Mouse (Mus musculus): ENCODE results near the gene Cxcl15.

The Cxcl15 gene

DNA sequence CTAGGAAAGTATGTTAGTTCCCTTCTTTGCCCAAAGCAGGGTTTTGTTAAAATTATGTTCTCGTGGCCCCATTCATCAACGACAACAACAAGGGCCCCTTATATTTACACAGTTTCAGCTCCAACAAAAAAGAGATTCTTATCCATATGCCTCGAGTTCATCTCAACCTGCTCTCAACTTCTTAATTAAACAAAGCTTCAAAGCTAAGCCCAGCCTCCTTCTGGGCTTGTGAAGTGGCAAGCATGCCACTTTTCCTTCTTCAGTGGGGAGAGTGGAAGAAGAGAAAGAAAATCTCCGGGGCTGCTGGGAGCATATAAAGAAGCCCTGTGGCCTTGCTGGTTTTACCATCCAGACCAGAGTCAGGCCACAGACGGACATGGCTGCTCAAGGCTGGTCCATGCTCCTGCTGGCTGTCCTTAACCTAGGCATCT lies at the start of gene Cxcl15:
Gene Cxcl15 (plus strand): TSS at position 340 of the 431 bp plus-strand sequence.
- no peak for DNase-seq (ENCODE audit: low read depth, low spot score)

DNA sequence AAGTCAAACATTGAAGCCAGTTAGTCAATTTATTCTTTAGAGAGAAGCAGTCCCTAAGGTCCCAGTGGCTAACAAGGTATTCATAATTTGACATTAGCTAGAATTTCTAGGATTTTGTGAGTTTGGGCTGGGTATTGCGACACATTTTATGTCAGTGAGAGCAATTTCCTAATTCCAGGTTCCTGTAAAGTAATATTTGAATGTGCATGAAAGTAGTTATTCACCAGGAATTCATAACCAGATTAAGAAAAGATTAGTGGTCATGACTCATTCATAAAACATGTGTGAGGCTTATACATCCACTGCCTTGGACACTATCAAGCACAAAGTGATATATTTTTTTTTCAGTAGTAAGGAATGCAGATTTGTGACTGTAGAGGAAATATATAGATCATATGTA lies 40.4 kb upstream of the Cxcl15 start:
- DNase-seq (ENCODE audit: low read depth, low spot score): no peak

DNA sequence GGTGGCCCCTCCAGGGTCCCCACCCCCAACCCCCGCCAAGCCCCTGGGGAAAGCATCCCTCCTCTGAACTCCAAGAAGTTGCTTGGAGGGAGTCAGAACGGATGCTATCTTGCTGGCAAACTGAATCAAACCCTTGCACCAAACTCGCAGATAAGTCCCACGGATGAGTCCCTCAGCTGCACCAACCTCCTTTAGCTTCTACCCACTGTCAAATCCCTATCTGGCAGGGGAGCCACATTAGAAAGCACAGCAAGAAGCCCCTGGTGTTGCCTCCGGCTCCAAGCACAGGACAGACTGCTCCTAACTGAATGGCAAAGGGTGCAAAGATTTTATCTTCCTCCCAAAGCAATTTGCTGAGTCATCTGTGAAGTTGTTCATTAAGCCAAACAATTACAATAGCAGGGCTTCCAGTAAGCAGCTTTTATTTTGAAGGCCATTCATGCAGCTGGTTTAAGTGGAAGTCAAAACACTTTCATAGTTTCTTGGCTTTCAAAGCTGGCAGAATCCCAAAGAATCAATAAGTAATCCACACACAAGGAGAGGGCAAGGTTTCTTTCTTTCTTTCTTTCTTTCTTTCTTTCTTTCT lies 36.2 kb upstream of the Cxcl15 start:
- DNase-seq (ENCODE audit: low read depth, low spot score): no peak

DNA sequence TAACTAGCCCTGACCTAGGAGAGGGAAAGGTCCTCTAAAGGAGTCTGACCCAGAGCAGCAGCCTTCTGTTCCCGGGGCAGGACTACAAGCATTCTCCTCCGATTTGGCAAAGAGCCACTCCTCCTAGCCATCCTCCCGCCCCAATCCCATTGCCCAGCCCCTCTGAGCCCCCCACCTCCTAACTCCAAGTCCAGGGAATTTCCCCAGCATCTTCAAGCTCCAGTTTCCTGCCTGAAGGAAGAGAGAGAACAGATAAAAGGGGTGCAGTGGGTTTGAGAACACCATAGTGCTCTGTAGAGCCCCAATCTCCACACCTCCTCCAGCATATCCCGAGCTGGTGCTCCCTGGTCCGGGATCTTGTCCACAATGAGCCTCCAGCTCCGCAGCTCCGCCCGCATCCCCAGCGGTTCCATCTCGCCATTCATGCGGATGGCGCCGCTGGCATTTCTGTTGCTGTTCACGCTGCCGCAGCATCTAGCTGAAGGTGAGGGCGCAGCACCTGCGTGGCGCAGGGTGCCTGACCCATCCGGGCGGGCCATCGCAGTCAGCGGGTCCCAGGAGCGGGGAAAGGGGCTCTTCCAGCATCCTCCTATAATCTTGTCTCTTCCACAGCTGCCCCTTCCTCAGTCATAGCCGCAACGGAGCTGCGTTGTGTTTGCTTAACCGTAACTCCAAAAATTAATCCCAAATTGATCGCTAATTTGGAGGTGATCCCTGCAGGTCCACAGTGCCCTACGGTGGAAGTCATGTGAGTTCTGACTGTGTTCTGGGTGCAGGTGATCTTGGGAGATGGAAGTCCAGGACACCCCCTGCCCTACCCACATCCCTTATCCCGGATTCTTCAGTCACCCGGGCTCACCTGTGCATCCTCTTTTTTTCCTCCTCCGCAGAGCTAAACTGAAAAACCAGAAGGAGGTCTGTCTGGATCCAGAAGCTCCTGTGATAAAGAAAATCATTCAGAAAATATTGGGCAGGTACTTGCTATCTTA lies 35.0 kb upstream of the Cxcl15 start, which contains the start of gene Cxcl5:
Gene Cxcl5 (plus strand): TSS at position 284 of the 989 bp plus-strand sequence.
- DNase-seq (ENCODE audit: low read depth, low spot score): peak; percentile 66

DNA sequence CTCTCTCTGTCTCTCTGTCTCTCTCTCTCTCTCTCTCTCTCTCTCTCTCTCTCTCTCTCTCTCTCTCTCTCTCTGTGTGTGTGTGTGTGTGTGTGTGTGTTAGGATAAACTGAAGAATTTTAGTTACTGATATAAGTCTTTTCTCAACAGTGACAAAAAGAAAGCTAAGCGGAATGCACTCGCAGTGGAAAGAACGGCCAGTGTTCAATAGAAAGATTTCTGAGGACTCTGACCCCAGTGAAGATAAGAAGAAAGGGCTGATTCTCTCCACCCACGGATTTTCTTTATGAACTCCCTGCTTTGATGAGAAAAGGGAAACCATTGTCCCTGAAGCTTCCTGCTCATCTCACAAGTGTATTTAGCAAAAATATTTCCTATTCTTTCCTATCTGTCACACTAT lies 34.0 kb upstream of the Cxcl15 start:
- DNase-seq (ENCODE audit: low read depth, low spot score): no peak

DNA sequence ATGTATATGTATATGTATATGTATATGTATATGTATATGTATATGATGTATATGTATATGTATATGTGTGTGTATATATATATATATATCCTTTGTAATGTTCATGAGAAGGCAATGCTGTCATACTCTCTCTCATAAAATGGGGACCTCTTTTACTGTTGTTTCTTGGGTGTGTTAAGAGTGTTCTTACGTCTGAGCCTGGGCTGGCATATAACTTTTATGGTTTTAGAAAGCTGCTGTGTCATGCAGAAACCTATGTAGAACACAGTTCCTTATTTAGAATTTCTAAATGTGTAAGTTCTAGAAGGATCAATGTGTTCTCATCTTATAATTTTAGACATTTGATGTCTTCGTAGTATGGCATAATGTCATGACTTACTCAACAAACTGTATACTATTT lies 33.5 kb upstream of the Cxcl15 start:
- no peak for DNase-seq (ENCODE audit: low read depth, low spot score)

DNA sequence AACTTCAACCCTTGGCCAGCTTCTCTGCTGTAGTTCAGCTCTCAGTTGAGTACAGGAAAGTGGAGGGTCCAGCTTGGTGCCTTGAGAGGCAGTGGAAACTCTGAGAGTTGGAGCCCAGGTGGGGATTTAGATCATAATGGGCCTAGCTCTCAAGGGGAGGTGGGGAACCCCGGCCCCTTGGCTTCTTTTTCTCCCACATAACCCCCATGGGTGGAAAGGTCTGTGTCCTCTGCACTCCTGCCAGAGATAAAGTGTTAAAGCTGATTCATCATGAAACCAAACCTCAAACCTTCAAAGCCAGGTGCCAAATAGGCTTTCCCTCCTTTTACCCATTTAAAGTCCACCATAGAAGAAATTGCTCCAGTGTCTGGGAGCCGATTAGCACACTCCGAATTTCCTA lies 32.5 kb upstream of the Cxcl15 start:
- DNase-seq (ENCODE audit: low read depth, low spot score): no peak

DNA sequence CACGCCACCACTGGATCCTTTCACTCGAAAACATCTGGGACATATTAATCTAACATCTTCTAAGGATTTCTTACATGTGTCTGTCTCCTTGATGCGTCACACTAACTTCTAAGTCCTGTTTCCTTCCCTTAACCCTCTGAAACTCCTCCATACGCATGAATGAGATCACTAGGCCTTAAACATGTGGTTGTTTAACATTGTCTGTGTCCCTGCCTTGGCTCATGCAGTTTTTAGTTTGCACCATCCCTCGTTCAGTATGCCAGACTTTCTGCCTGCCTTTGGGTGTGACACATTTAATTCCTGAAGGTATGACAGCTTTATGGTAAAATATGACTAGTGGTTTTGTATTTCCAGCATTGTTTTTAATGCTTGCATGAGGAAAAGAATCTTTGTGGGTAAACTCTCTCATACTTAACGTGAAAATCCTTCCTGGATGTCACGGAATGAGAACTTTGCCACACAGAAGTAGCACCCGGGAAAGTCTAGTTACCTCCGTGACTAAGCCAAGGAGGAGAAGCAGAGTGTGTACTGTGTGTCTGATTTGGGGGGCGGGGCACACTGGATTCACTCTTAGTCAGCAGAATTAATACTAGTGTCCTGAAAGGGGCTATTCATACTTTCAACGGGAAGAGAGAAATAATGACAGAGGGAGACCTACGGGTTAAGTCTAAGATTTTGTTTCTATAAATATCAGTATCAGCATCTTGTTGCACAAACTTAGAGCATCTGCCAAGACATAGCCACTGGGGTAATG lies 30.2 kb upstream of the Cxcl15 start:
- no peak for DNase-seq (ENCODE audit: low read depth, low spot score)

DNA sequence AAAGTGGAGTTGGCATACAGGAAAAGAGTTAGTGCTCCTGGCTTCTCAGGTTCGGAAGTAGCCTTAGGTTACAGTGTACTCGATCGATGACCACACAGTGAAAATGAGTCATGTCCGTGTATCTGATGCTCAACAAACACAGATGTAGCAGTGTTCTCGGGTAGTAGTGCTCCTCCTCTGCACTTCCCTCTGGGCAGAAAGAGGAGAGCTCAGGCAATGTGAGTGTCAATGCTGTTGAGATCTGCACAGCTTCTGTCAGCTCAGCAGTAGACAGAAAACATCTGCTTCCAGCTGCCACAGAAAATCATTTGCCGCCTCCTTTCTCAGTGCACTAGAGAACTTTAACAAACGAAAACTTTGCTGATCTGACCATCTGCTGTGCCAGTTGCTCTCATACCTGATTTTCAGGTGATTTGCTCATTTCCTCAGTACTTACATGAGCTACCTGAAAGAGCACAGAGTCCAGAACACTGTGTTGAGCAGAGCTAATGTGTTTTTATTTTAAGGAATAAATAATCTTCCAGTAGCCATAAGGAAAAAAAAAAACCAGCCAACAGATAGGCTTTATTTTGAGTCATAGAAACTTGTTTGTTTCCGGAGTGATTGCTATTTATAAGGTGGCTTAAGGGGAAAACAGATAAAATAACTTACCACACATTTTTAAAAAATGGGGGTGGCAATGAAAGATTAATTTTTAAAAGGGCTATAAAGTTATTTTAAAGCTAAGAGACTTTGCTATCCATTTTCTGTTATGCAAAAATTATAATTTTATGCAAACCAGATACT lies 28.3 kb upstream of the Cxcl15 start:
- DNase-seq (ENCODE audit: low read depth, low spot score): no peak

DNA sequence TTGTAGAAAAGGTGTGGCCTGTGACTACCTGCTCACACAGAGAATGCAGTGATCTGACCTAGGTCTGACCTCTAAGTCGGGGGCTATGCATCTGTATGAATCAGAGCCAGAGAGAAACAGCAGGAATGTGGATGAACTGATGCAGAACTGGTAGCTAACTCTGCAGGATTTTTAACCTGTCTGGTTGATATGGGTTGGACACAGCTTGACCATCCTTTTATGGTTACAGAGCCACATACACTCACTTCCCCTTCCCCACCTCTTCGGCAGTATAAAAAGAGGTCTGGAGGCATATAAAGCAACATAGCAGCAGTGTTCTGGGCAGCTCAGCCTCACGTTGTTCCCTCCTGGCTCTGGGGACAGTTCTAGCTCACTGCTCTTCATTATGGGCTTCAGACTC lies 26.1 kb upstream of the Cxcl15 start, which contains the start of gene Ppbp:
Gene Ppbp (plus strand): TSS at position 301 of the 400 bp plus-strand sequence.
- no peak for DNase-seq (ENCODE audit: low read depth, low spot score)

DNA sequence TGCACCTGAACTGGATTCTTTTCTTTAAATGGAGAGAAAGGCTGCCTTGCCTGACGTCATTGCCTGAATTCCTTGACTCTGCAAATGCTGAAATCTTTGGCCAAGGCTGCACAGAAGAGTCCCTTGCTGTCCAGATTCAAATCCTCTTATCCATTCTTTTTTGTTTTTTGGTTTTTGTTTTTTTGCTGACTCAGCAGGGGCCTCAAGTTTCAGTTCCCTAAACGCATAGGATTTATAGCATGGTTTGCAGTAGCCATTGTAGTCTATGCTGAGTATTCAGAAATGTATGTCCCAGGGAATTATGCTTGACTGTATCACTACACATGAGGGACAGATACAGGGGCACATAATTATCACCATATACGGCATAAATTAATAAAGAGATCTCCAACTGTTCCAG lies 23.0 kb upstream of the Cxcl15 start:
- DNase-seq (ENCODE audit: low read depth, low spot score): no peak

DNA sequence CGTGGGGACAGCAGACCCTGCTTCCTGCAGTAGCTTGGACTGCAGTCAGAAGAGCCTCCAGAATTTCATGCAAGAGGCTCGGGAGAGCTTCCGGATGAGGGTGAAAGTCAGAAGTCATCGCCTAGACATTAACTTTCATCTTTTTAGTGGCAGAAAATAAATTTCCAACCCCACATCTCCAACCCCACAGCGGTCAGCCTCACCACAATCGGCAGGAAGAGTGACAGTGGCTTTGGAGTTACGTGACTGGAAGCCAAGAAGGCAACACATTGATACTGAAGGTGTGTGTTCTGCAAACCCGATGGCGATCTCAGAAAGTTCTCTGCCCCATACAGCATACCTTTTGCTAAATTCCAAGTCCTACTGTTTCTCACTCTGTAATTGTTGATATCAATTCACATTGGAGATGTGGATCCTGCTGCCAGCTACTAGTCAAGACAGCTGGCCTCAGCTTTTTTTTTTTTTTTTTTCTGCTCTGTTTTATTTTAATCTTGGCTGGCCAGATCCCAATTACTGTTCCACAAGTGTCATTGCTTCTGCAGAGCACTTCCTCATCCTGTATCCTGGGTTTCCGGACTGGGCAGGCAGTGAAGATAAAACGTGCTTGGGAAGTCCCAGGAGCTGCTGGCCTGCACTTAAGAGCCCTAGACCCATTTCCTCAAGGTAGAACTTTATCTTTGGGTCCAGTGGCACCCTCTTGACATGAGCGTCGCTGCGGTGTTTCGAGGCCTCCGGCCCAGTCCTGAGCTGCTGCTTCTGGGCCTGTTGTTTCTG lies 22.3 kb upstream of the Cxcl15 start, which contains the start of gene Pf4:
Gene Pf4 (plus strand): TSS at position 556 of the 774 bp plus-strand sequence.
- no peak for DNase-seq (ENCODE audit: low read depth, low spot score)

DNA sequence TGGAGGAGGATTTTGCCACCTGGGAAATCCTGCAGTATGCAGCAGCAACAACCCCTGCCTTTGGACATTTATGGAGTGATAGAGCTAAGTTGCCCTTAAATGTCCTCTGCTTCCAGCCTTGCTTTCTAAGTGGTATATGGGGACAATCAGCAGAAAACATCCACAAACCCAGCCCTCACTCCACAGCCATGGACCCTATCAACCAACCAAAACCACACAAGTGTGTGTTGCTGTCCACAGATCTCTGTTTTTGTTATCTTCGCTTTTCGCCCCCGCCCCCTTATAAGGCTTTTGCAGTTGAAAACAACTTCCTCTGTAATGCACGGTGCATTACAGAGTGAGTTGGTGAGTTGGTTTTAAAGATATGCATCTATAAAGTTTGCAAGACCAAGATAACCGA lies 18.8 kb upstream of the Cxcl15 start:
- DNase-seq (ENCODE audit: low read depth, low spot score): no peak

DNA sequence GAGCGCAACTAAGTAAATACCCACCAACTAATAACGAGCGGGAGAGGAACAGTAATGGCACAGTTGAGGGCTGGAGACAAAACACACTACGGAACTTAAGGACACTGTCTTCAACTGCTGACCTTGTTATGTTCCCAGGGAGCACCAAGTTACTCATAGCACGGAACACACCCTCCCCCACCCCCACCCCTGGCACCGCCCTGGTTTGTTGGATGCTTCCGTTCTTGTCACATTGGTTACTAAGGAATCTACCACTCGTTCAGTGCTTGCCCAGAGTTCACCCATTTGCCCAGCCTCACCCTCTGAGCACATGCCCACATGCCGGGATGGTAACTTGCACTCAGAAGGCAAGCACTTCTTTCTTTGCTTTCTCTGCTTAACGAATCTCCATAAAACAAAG lies 16.7 kb upstream of the Cxcl15 start:
- DNase-seq (ENCODE audit: low read depth, low spot score): no peak

DNA sequence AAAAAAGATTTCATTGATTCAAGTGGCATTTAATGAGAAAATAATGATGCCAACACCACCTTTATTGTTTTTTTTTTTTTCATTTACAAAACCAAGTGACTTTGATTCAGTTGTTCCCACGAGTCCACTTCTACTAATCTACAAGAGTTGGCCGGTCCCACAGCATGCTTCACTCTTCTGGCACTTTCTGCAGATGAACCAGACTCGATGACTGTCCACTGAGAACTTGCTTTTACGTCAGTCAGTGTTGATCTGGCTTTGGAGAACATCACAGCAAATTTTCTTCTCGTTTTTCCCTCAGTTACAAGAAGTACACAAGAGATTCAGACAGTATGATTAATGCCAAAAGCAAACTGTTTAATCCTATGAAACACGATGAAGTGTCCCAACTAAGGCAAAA lies 15.5 kb upstream of the Cxcl15 start:
- no peak for DNase-seq (ENCODE audit: low read depth, low spot score)

DNA sequence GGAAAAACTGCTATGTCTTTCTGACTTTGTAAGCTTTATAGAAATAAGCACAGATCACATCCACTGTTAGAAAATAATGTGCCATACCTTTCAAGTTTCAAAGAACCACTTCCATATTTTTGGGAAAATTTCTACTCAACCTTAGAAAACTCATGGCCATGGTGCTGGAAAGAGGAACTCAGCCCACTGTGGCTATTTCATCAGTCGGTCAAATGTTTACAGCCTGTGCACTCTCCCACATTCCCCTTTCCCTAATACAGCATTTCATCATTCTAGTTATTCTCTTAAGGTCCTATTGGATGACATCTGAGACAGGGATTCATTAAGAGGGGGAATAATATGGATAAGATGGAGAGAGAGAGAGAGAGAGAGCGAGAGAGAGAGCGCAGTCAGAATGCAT lies 10.6 kb upstream of the Cxcl15 start:
- DNase-seq (ENCODE audit: low read depth, low spot score): no peak

DNA sequence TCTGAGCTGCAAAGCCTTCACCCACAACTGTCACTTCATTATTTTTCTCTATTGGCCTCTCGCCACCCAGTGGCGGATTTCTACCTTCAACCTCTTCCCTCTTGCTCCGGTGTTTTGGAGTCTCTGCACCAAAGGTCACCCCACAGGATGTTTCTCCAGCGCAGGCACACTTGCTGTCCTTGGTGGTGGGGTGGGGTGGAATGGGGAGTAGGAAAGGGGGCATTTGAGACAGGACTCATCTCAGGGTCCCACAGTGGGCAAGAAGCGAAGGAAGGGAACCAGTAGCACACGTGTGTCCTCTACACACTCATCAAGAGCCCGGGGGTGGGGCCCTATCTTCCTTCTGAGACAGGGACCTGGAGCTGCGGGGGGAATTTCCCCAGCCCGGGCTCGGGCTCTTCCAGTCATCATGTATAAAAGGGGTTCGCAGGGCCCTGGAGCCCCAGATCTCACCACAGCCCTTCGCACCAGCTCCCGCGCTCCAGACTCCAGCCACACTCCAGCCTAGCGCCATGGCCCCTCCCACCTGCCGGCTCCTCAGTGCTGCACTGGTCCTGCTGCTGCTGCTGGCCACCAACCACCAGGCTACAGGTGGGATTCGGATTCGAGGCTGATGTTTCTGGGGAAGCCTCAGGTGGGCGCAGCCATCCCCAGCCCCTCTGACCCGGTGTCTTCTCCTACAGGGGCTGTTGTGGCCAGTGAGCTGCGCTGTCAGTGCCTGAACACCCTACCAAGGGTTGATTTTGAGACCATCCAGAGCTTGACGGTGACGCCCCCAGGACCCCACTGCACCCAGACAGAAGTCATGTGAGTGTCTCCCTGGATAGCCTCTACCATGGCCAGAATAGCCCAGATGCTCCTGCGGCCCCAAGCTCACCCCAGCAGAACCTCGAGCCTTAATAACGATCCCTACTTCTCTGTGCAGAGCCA lies 8.4 kb upstream of the Cxcl15 start, which contains the start of gene Cxcl3:
Gene Cxcl3 (plus strand): TSS at position 445 of the 930 bp plus-strand sequence.
- DNase-seq (ENCODE audit: low read depth, low spot score): peak; percentile 43

DNA sequence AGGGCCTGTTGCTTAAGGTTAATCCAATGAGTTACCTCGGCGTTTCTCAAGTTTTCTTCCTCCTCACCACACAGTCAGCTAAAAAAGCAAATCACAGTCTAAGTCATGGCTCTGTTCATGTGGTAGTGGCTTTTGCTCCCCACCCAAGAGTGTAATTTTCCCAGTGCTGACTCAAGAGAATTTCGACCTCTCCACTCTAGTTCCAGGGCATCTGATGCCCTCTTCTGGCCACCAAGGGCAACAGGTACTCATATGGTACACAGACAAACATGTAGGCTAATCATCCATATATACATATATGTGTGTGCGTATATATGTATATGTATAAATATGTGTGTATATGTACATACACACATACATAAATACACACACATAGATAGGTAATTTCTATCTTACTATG lies 6.2 kb upstream of the Cxcl15 start:
- DNase-seq (ENCODE audit: low read depth, low spot score): no peak
